Comparison of ENCODE assay signal across 10 mouse cellular contexts in genomic region chr8:11457981-11458836, GRCm38 (mm10). TPM values are rescaled to one million over a fixed set of nuclear protein-coding genes. Genes with fewer than 3 reads are reported as not detected.
DNase-seq lines count a peak whose midpoint lies in the region; ATAC-seq and TF ChIP-seq lines count a peak whose summit lies in the region.
"Had no signal": no experiment of that assay in that cellular context is flagged by ENCODE, and none has a peak within 500 bp of the region (broad histone marks: within the 10 kb centered on the region; RNA-seq: fewer than 3 reads in every experiment).

No protein-coding gene starts in this region.

- no peak for TF ChIP-seq CTCF in cerebellum, adult 2 months (IDR thresholded peaks at IDR 0.05; ENCODE audit: borderline replicate concordance, insufficient read depth, low read depth, low read length)

- DNase-seq in heart, postnatal 25 days (ENCODE audit: low spot score), result no peak
- peak; percentile 12 for DNase-seq in embryonic facial prominence, embryonic 11.5 days (ENCODE audit: low spot score)
- DNase-seq in lung, postnatal 36 days, result peak; percentile 66
- no peak for DNase-seq in cerebellum, adult 2 months
- DNase-seq in left cerebral cortex, postnatal 14 days (ENCODE audit: low spot score in 2 of 2), result no peak
- DNase-seq: cerebellum, adult 18-20 months had no signal

- peak overlapping the region; percentile 55 for H3K27ac ChIP-seq in heart, embryonic 13.5 days (replicated peaks)
- H3K27ac ChIP-seq in embryonic facial prominence, embryonic 11.5 days (replicated peaks; ENCODE audit: low read depth, low read length), result no peak overlapping the region
- peak overlapping the region; percentile 85 for H3K27ac ChIP-seq in kidney, embryonic 15.5 days
- H3K27ac ChIP-seq in cerebellum, adult 2 months (ENCODE audit: insufficient read depth, low read length), result no peak overlapping the region
- H3K27ac ChIP-seq: hindbrain, embryonic 13.5 days had no signal

- WGBS in heart, embryonic 13.5 days, result 34% methylated on average over 11 of the region's 12 CpGs
- 34% methylated on average over 11 of the region's 12 CpGs for WGBS in embryonic facial prominence, embryonic 11.5 days
- 25% methylated on average over 11 of the region's 12 CpGs for WGBS in kidney, embryonic 15.5 days
- 26% methylated on average over 12 of the region's 12 CpGs for WGBS in cerebellum, adult 2 months

- peaks cover 53% of the 10 kb centered on the region for H3K4me1 ChIP-seq in heart, embryonic 13.5 days
- H3K4me1 ChIP-seq in embryonic facial prominence, embryonic 11.5 days (ENCODE audit: control insufficient read depth, insufficient read depth, low read length), result no peaks in the 10 kb centered on the region; the same call in 1 of the 2 replicates
- peaks cover 57% of the 10 kb centered on the region for H3K4me1 ChIP-seq in kidney, embryonic 15.5 days
- peaks cover 3% of the 10 kb centered on the region for H3K4me1 ChIP-seq in cerebellum, adult 2 months (ENCODE audit: control insufficient read depth, insufficient read depth, low read length)

- no peak for ATAC-seq in heart, embryonic 13.5 days (ENCODE audit: extremely low read depth, insufficient number of reproducible peaks, low FRiP score, low TSS enrichment)
- peak; percentile 36; the same call in 1 of the 2 replicates for ATAC-seq in embryonic facial prominence, embryonic 11.5 days (replicated peaks; ENCODE audit: insufficient number of reproducible peaks, low FRiP score, low TSS enrichment, low read depth)
- ATAC-seq in kidney, embryonic 15.5 days (replicated peaks; ENCODE audit: low FRiP score), result peak; percentile 50; the same call in 1 of the 2 replicates
- no peak for ATAC-seq in CD4-positive, CD25-positive, alpha-beta regulatory T cell, adult 4 months

- no peaks in the 10 kb centered on the region for H3K9me3 ChIP-seq in heart, embryonic 13.5 days
- no peaks in the 10 kb centered on the region for H3K9me3 ChIP-seq in embryonic facial prominence, embryonic 11.5 days (replicated peaks; ENCODE audit: control insufficient read depth, low read length)
- H3K9me3 ChIP-seq in kidney, embryonic 15.5 days (replicated peaks), result no peaks in the 10 kb centered on the region
- H3K9me3 ChIP-seq: hindbrain, embryonic 13.5 days had no signal

- no peak overlapping the region for H3K4me3 ChIP-seq in heart, embryonic 13.5 days
- H3K4me3 ChIP-seq in embryonic facial prominence, embryonic 11.5 days (ENCODE audit: low read depth, low read length), result no peak overlapping the region
- H3K4me3 ChIP-seq in kidney, embryonic 15.5 days (replicated peaks), result no peak overlapping the region
- no peak overlapping the region for H3K4me3 ChIP-seq in cerebellum, adult 2 months (replicated peaks; ENCODE audit: insufficient read depth, low read depth, low read length)
- H3K4me3 ChIP-seq: hindbrain, embryonic 13.5 days had no signal

- intact Hi-C loops in heart, postnatal 25 days (cut with DNase I), result no loop called here
- intact Hi-C loops in left cerebral cortex, postnatal 14 days (cut with DNase I), result no loop called here

- no peak overlapping the region for H3K4me2 ChIP-seq in heart, embryonic 13.5 days
- H3K4me2 ChIP-seq in embryonic facial prominence, embryonic 11.5 days (ENCODE audit: low read depth, low read length), result no peak overlapping the region
- 0 out of 2 replicates have a peak overlapping the region, but pooled peaks have one; percentile 0 for H3K4me2 ChIP-seq in kidney, embryonic 15.5 days
- H3K4me2 ChIP-seq: hindbrain, embryonic 13.5 days had no signal

- H3K27me3 ChIP-seq in heart, embryonic 13.5 days (replicated peaks), result no peaks in the 10 kb centered on the region
- H3K27me3 ChIP-seq in embryonic facial prominence, embryonic 11.5 days (ENCODE audit: control insufficient read depth, insufficient read depth, low read length), result no peaks in the 10 kb centered on the region
- H3K27me3 ChIP-seq in kidney, embryonic 15.5 days, result no peaks in the 10 kb centered on the region
- H3K27me3 ChIP-seq in cerebellum, adult 2 months (ENCODE audit: control insufficient read depth, insufficient read depth, low read length), result no peaks in the 10 kb centered on the region

- H3K9ac ChIP-seq in heart, embryonic 13.5 days, result 0 out of 2 replicates have a peak overlapping the region, but pooled peaks have one; percentile 8
- no peak overlapping the region for H3K9ac ChIP-seq in embryonic facial prominence, embryonic 11.5 days (replicated peaks; ENCODE audit: low read length)
- no peak overlapping the region for H3K9ac ChIP-seq in kidney, embryonic 15.5 days
- H3K9ac ChIP-seq: hindbrain, embryonic 13.5 days had no signal

- H3K36me3 ChIP-seq in heart, embryonic 13.5 days, result peaks cover 15% of the 10 kb centered on the region
- H3K36me3 ChIP-seq in embryonic facial prominence, embryonic 11.5 days (replicated peaks; ENCODE audit: control insufficient read depth, insufficient read depth, low read depth, low read length), result no peaks in the 10 kb centered on the region
- H3K36me3 ChIP-seq in kidney, embryonic 15.5 days, result no peaks in the 10 kb centered on the region
- H3K36me3 ChIP-seq: hindbrain, embryonic 13.5 days had no signal

- no peak for TF ChIP-seq POLR2A in cerebellum, adult 2 months (IDR thresholded peaks at IDR 0.05; ENCODE audit: borderline replicate concordance, insufficient read depth, low read length)

RNA-seq across cellular contexts. Expression of gene Rab20, which starts 20.3 kb away (rescaled TPM):
- polyA plus RNA-seq in heart, embryonic 13.5 days (2015; fragmentation: Nextera tagmentation; extraction: Ambion mirVana), result 28.1 and 30.1 TPM in 2 replicates
- 10 to 100 TPM; 24.3 to 27.3 TPM for total RNA-seq in heart, postnatal 25 days (2021)
- polyA plus RNA-seq in embryonic facial prominence, embryonic 11.5 days (2014; fragmentation: Nextera tagmentation; extraction: Ambion mirVana), result 0.79 and 1.7 TPM in 2 replicates
- polyA plus RNA-seq in kidney, embryonic 15.5 days (2015; fragmentation: Nextera tagmentation; extraction: Ambion mirVana), result 24.2 and 26.5 TPM in 2 replicates
- 0.62 and 1.1 TPM in 2 replicates for polyA plus RNA-seq in cerebellum, adult 2 months (2012; rRNA removed)
- 10 to 100 TPM; 12.0 to 12.8 TPM for polyA plus RNA-seq in CD4-positive, CD25-positive, alpha-beta regulatory T cell, adult 4 months (2017; shearing (Covaris generic))
- total RNA-seq in left cerebral cortex, postnatal 14 days (2021), result under 1 TPM; 0.42 to 0.87 TPM

RNA-seq across cellular contexts. Expression of gene Naxd, which starts 39.1 kb away (rescaled TPM):
- polyA plus RNA-seq in heart, embryonic 13.5 days (2015; fragmentation: Nextera tagmentation; extraction: Ambion mirVana), result 73.5 and 77.8 TPM in 2 replicates
- 10 to 100 TPM; 32.7 to 36.8 TPM for total RNA-seq in heart, postnatal 25 days (2021)
- polyA plus RNA-seq in embryonic facial prominence, embryonic 11.5 days (2014; fragmentation: Nextera tagmentation; extraction: Ambion mirVana), result 88.0 and 91.6 TPM in 2 replicates
- polyA plus RNA-seq in kidney, embryonic 15.5 days (2015; fragmentation: Nextera tagmentation; extraction: Ambion mirVana), result 119 and 121 TPM in 2 replicates
- polyA plus RNA-seq in cerebellum, adult 2 months (2012; rRNA removed), result 105 and 114 TPM in 2 replicates
- 10 to 100 TPM; 56.4 to 77.8 TPM for polyA plus RNA-seq in CD4-positive, CD25-positive, alpha-beta regulatory T cell, adult 4 months (2017; shearing (Covaris generic))
- total RNA-seq in left cerebral cortex, postnatal 14 days (2021), result 10 to 100 TPM; 53.3 to 58.2 TPM

Comparison
In these comparisons a context has a peak if more than half of its experiments do, and no peak if none do; other contexts are left out.
1. ATAC-seq: peak in embryonic facial prominence, embryonic 11.5 days (single experiment) and kidney, embryonic 15.5 days (single experiment); none in heart, embryonic 13.5 days (single experiment) and CD4-positive, CD25-positive, alpha-beta regulatory T cell, adult 4 months (single experiment).
2. H3K27ac ChIP-seq: peak in heart, embryonic 13.5 days (single experiment) and kidney, embryonic 15.5 days (single experiment); none in embryonic facial prominence, embryonic 11.5 days (single experiment) and cerebellum, adult 2 months (single experiment).
3. DNase-seq: peak in embryonic facial prominence, embryonic 11.5 days (single experiment) and lung, postnatal 36 days (single experiment); none in heart, postnatal 25 days (single experiment), cerebellum, adult 2 months (0 of 2) and left cerebral cortex, postnatal 14 days (0 of 2).